Mouse (Mus musculus) hematopoietic stem cell, adult 5-6 weeks (primary cell): ENCODE data around the gene Ogfod3. TPM values are rescaled to one million over a fixed set of nuclear protein-coding genes. Genes with fewer than 3 reads are reported as not detected.

ENCODE experiments used
- ATAC-seq, 2 experiments: fragments of 125-278 bp in 1 of 2; replicated peaks in 1 of 2; 2 replicates each; pipeline ENCODE4 v1.8.0; 2016 to 2017; ENCODE audit warnings: inconsistent platforms in 2 of 2, mild to moderate bottlenecking in 2 of 2, moderate number of reproducible peaks in 2 of 2, low read depth in 1 of 2, moderate TSS enrichment in 1 of 2; ENCODE audit not compliant: low FRiP score in 2 of 2, poor library complexity in 2 of 2, severe bottlenecking in 2 of 2, insufficient read depth in 1 of 2, low TSS enrichment in 1 of 2
- total RNA-seq: library from RNA; stranded (forward); fragments of 172-1452, 232-1000 nt; gene quantifications from 2 replicates; pipeline ENCODE4 v1.2.3, GENCODE M21; 2017

The Ogfod3 gene
- total RNA-seq, 1 experiment from 2014 or later, result 10.6 TPM

DNA sequence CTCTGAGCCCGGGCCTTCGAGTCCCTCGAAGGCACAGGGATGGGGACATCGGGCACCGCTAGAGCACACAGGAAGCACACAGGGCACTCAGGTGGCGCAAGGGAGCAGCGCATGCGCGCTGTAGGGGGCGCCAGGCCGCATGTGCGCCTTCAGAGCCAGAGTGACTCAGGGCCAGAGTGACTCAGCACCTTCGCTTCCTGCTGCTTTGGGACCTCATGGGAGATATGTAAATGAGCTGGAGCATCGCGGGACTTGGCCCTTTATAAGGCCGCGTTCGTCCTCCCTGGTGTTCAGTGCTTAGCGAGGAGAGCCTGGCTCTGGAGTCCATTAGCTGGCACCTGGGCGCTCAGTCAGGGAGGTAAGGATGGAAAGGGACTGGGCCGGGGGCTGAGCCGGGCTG lies 58.6 kb downstream of the Ogfod3 start, which contains the start of gene Tex19.1:
Tex19.1 (plus strand) TSS at position 279 of the 400 bp plus-strand sequence.
- no peak for ATAC-seq

DNA sequence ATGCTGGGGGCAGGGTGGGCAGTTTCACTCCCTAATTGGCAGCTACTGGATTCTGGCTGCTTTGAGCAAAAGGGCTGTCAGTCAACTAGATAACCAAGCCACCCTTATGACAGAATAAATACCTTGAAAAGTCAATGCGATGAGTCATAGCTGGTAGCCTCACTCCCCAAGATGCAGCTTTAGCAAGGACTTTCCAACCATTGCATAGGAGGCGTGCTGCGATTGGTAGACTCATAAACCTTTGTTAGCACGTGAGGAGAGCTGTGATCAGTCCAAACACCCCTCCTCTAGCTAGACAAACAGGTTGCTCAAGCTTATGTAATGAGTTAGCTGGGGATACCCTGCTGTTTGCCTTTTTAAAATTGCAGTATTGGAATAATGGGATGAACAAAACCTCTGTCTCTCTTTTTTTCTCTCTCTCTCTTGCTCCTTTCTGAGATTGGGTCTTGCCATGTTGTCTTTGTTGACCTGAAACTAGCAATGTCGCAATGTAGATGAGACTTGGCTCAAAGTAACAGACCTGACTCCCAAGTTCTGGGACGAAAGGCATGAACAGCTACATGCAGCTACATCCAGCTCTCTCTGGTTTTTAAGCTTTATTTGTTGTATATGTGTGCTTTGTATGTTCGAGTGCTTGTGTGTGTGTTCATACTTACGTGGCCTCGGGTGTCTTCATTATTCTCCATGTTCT lies 61.0 kb downstream of the Ogfod3 start:
- no peak for ATAC-seq

DNA sequence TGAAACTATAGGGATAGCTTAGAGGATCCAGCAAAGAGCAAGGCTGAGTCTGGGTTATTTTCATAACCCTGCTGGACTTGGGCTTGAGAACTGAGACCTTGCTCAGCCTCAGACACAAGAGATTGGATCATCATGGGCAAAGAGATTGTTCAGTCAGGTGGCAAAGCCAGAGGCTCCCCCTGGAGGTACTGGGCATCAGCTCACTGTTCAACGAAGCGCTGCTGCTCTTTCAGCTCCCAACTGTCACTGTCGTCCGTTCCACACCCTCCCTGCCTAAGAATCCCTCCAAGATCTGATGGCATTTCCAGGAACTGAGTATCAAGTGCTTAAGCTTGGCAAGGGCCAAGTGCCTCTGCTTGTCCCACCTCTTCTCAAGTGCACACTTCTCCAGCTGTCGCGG lies 65.8 kb downstream of the Ogfod3 start:
- ATAC-seq, result no peak

DNA sequence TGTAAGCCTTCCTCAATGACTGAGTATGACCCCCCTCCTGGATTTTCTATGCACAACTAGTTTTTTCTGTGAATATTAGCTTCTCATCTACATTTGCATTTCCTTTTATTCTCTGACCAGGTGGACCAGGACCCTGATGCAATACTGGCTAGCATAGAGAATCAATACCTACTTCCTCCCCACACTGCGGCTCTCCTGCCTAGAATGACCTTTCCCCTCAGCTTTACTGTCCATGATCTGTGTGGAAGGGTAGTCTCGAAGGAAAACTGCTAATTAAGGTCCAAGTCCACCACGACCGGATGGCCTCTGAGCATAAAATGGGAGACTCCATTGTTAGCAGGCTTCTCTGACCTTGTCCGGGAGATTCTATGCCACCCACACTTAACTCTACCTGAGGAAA lies 66.8 kb downstream of the Ogfod3 start:
- ATAC-seq, result no peak

DNA sequence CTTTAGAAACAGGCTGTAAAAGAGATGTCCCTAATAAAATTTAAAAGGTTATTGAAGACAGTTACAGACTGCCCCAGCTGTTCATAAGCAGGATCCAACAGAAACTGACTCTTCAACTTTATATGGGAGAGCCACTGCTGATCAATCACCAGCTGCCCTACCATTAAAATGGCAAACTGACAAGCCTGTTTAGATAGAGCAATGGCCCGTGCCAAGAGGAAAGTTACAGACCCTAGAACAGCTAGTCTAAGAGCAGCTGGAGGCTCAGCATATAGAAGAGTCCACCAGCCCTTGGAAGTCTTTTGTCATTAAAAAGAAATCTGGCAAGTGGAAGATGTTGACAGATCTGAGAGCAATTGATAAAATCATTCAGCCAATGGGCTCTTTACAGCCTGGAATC lies 69.9 kb downstream of the Ogfod3 start:
- ATAC-seq, result no peak

DNA sequence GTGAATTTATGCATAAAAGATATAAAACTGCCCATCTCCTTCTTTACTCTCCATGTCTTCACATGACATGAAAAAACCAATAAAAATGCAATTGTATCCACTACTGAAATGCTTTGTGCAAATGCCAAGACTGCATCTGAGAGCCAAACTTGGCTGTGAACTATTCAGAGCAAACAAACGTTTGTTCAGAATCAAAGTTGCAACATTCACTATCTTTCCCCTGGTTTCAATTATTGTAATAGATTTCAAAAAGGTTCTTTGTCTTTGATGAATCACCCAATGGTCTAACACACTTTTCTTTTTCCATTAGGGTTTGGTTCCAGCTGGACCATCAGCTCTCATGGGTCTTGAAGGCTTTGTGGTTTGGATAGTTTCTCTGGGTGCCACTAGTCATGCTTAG lies 74.9 kb downstream of the Ogfod3 start:
- no peak for ATAC-seq

Other genes starting within 250 kb of the Ogfod3 start
- gene Csnk1d, start 213.4 kb downstream of the Ogfod3 start, total RNA-seq, result 97.6 and 158 TPM in 2 replicates
- gene Cd7, start 165.3 kb downstream of the Ogfod3 start, total RNA-seq, result 2.5 and 3.2 TPM in 2 replicates
- not detected in 2 replicates for gene Sectm1b, start 141.1 kb downstream of the Ogfod3 start, total RNA-seq
- gene Sectm1a, start 123.5 kb downstream of the Ogfod3 start, total RNA-seq, result 0.50 TPM in 1 of 2 replicates, not detected in the other
- gene Tex19.2, start 86.0 kb downstream of the Ogfod3 start, total RNA-seq, result not detected in 2 replicates
- gene Tex19.1, start 58.6 kb downstream of the Ogfod3 start, total RNA-seq, result not detected in 2 replicates
- not detected in 2 replicates for gene Uts2r, start 44.4 kb downstream of the Ogfod3 start, total RNA-seq
- gene Hexdc, start 278 bp downstream of the Ogfod3 start, total RNA-seq, result 9.6 and 12.0 TPM in 2 replicates
- 26.7 and 47.8 TPM in 2 replicates for gene Cybc1, start 24.6 kb upstream of the Ogfod3 start, total RNA-seq
- gene Narf, start 32.5 kb upstream of the Ogfod3 start, total RNA-seq, result 27.1 and 28.9 TPM in 2 replicates
- gene Foxk2, start 55.3 kb upstream of the Ogfod3 start, total RNA-seq, result 20.8 and 34.6 TPM in 2 replicates
- 54.3 and 62.0 TPM in 2 replicates for gene Wdr45b, start 149.7 kb upstream of the Ogfod3 start, total RNA-seq
- 1.4 and 1.5 TPM in 2 replicates for gene Rab40b, start 183.5 kb upstream of the Ogfod3 start, total RNA-seq
- 14.4 and 26.5 TPM in 2 replicates for gene Fn3krp, start 216.7 kb upstream of the Ogfod3 start, total RNA-seq
- gene Fn3k, start 230.2 kb upstream of the Ogfod3 start, total RNA-seq, result 1.1 and 1.8 TPM in 2 replicates
- 47.0 and 50.4 TPM in 2 replicates for gene Tbcd, start 247.2 kb upstream of the Ogfod3 start, total RNA-seq